Mouse (Mus musculus) MEL (cell line): ENCODE measurements around the gene Olfr1359. TPM values are rescaled to one million over a fixed set of nuclear protein-coding genes. Genes with fewer than 3 reads are reported as not detected.
A peak's percentile ranks its signal among the peaks of the same experiment; 100 is the strongest.

Experiments
- DNase-seq: peaks from one replicate; pipeline ENCODE4 v3.0.0; 2011; ENCODE audit warnings: low read depth, low spot score
- H3K27ac ChIP-seq: 2 replicates; pipeline ENCODE4 v1.5.1; 2012; ENCODE audit warnings: low read depth, mild to moderate bottlenecking, control low read depth, low read length, moderate library complexity; ENCODE audit not compliant: control insufficient read depth
- H3K27me3 ChIP-seq, 2 experiments: fragments of 150-350 bp in 1 of 2; sonication (generic) in 1 of 2; 2 replicates each; pipeline ENCODE4 v1.6.1; 2012; ENCODE audit warnings: low read length in 2 of 2, mild to moderate bottlenecking in 2 of 2, improper control_type of control experiment in 1 of 2, moderate library complexity in 1 of 2; ENCODE audit not compliant: insufficient read depth in 2 of 2, control insufficient read depth in 1 of 2
- H3K36me3 ChIP-seq, 2 experiments: 2 replicates each; pipeline ENCODE4 v1.6.1; 2012 to 2014; ENCODE audit warnings: low read length in 2 of 2, improper control_type of control experiment in 1 of 2, inconsistent platforms in 1 of 2, mild to moderate bottlenecking in 1 of 2; ENCODE audit not compliant: insufficient read depth in 2 of 2, control insufficient read depth in 1 of 2
- H3K4me1 ChIP-seq, 2 experiments: fragments of 150-350 bp in 1 of 2; sonication (generic) in 1 of 2; 2 replicates each; pipeline ENCODE4 v1.6.1; 2012; ENCODE audit warnings: low read length in 2 of 2, improper control_type of control experiment in 1 of 2, mild to moderate bottlenecking in 1 of 2; ENCODE audit not compliant: insufficient read depth in 2 of 2, control insufficient read depth in 1 of 2
- H3K4me3 ChIP-seq, 2 experiments: fragments of 150-350 bp in 1 of 2; sonication (generic) in 1 of 2; 2 replicates each; pipeline ENCODE4 v1.5.1; 2012; ENCODE audit warnings: low read depth in 2 of 2, low read length in 2 of 2, mild to moderate bottlenecking in 2 of 2, moderate library complexity in 2 of 2, control low read depth in 1 of 2, improper control_type of control experiment in 1 of 2; ENCODE audit not compliant: control insufficient read depth in 1 of 2, insufficient read depth in 1 of 2
- H3K79me2 ChIP-seq: 2 replicates; pipeline ENCODE4 v1.6.1; 2012; ENCODE audit warnings: mild to moderate bottlenecking, low read length, moderate library complexity; ENCODE audit not compliant: control insufficient read depth, poor library complexity, insufficient read depth
- H3K9ac ChIP-seq: 2 replicates; pipeline ENCODE4 v1.6.1; 2012; ENCODE audit warnings: low read depth, mild to moderate bottlenecking, control low read depth, low read length, moderate library complexity; ENCODE audit not compliant: control insufficient read depth, poor library complexity, severe bottlenecking
- H3K9me3 ChIP-seq: fragments of 150-350 bp; sonication (generic); replicated peaks from 2 replicates; pipeline ENCODE4 v1.6.1; 2012; ENCODE audit warnings: mild to moderate bottlenecking, low read length, improper control_type of control experiment, moderate library complexity; ENCODE audit not compliant: insufficient read depth
- BHLHE40 ChIP-seq: IDR thresholded peaks from 2 replicates; pipeline ENCODE4 v1.6.1; 2012; ENCODE audit warnings: low read depth, mild to moderate bottlenecking, inconsistent platforms, low read length, improper control_type of control experiment, borderline replicate concordance
- CHD2 ChIP-seq: IDR thresholded peaks from 2 replicates; pipeline ENCODE4 v1.6.1; 2011; ENCODE audit warnings: low read length, improper control_type of control experiment
- CTCF ChIP-seq, 3 experiments: IDR thresholded peaks in 2 of 3; conservative IDR thresholded peaks in 1 of 3; 2 replicates each; pipeline ENCODE4 v1.5.1; 2011 to 2012; ENCODE audit warnings: low read length in 3 of 3, low read depth in 2 of 3, mild to moderate bottlenecking in 2 of 3, improper control_type of control experiment in 1 of 3, inconsistent platforms in 1 of 3, mixed read lengths in 1 of 3, moderate library complexity in 1 of 3; ENCODE audit not compliant: control insufficient read depth in 1 of 3, insufficient read depth in 1 of 3, poor library complexity in 1 of 3, severe bottlenecking in 1 of 3
- E2F4 ChIP-seq: IDR thresholded peaks from 2 replicates; pipeline ENCODE4 v1.6.1; 2011; ENCODE audit warnings: low read depth, low read length, improper control_type of control experiment, borderline replicate concordance
- ELF1 ChIP-seq: IDR thresholded peaks from 2 replicates; pipeline ENCODE4 v1.6.1; 2014; ENCODE audit warnings: low read depth, mild to moderate bottlenecking, inconsistent platforms, low read length, improper control_type of control experiment, moderate library complexity
- EP300 ChIP-seq, 2 experiments: IDR thresholded peaks; 2 replicates each; pipeline ENCODE4 v1.6.1; 2011; ENCODE audit warnings: improper control_type of control experiment in 2 of 2, low read length in 2 of 2, low read depth in 1 of 2, mild to moderate bottlenecking in 1 of 2
- ETS1 ChIP-seq: IDR thresholded peaks from 2 replicates; pipeline ENCODE4 v1.6.1; 2012; ENCODE audit warnings: low read depth, mild to moderate bottlenecking, inconsistent platforms, low read length, improper control_type of control experiment, moderate library complexity
- GATA1 ChIP-seq: IDR thresholded peaks from 2 replicates; pipeline ENCODE4 v1.6.1; 2011; ENCODE audit warnings: low read depth, low read length, improper control_type of control experiment
- HCFC1 ChIP-seq: IDR thresholded peaks from 2 replicates; pipeline ENCODE4 v1.6.1; 2012; ENCODE audit warnings: low read depth, mild to moderate bottlenecking, inconsistent platforms, low read length, improper control_type of control experiment, moderate library complexity
- KAT2A ChIP-seq: conservative IDR thresholded peaks from 2 replicates; pipeline ENCODE4 v1.6.1; 2012; ENCODE audit warnings: low read depth, low read length, improper control_type of control experiment, inconsistent platforms
- MAX ChIP-seq: IDR thresholded peaks from 2 replicates; pipeline ENCODE4 v1.6.1; 2011; ENCODE audit warnings: low read length, improper control_type of control experiment
- MAZ ChIP-seq: IDR thresholded peaks from 2 replicates; pipeline ENCODE4 v1.6.1; 2012; ENCODE audit warnings: low read depth, mild to moderate bottlenecking, inconsistent platforms, low read length, improper control_type of control experiment
- MEF2A ChIP-seq: IDR thresholded peaks from 2 replicates; pipeline ENCODE4 v1.6.1; 2014; ENCODE audit warnings: low read depth, mild to moderate bottlenecking, inconsistent platforms, low read length, improper control_type of control experiment; ENCODE audit not compliant: poor library complexity, insufficient replicate concordance, severe bottlenecking; ENCODE audit errors: extremely low read depth
- MXI1 ChIP-seq: IDR thresholded peaks from 2 replicates; pipeline ENCODE4 v1.6.1; 2011; ENCODE audit warnings: mild to moderate bottlenecking, low read depth, low read length, improper control_type of control experiment
- MYB ChIP-seq: IDR thresholded peaks from 2 replicates; pipeline ENCODE4 v1.6.1; 2011; ENCODE audit warnings: mild to moderate bottlenecking, low read depth, low read length, improper control_type of control experiment
- MYC ChIP-seq: IDR thresholded peaks from 2 replicates; pipeline ENCODE4 v1.6.1; 2011; ENCODE audit warnings: low read depth, mild to moderate bottlenecking, low read length, improper control_type of control experiment, moderate library complexity
- RAD21 ChIP-seq: IDR thresholded peaks from 2 replicates; pipeline ENCODE4 v1.6.1; 2011; ENCODE audit warnings: mild to moderate bottlenecking, low read depth, low read length, improper control_type of control experiment
- RCOR1 ChIP-seq: IDR thresholded peaks from 2 replicates; pipeline ENCODE4 v1.6.1; 2012; ENCODE audit warnings: low read depth, mild to moderate bottlenecking, inconsistent platforms, low read length, improper control_type of control experiment
- TAL1 ChIP-seq: IDR thresholded peaks from 2 replicates; pipeline ENCODE4 v1.6.1; 2012; ENCODE audit warnings: mild to moderate bottlenecking, inconsistent platforms, low read length, moderate library complexity, mixed read lengths
- TBP ChIP-seq: IDR thresholded peaks from 2 replicates; pipeline ENCODE4 v1.8.0; 2011; ENCODE audit warnings: low read depth, low read length, improper control_type of control experiment
- TCF12 ChIP-seq: IDR thresholded peaks from 2 replicates; pipeline ENCODE4 v1.6.1; 2014; ENCODE audit warnings: low read depth, mild to moderate bottlenecking, inconsistent platforms, low read length, improper control_type of control experiment, moderate library complexity
- UBTF ChIP-seq: IDR thresholded peaks from 2 replicates; pipeline ENCODE4 v1.6.1; 2012; ENCODE audit warnings: low read depth, mild to moderate bottlenecking, inconsistent platforms, low read length, improper control_type of control experiment, moderate library complexity, borderline replicate concordance; ENCODE audit not compliant: insufficient read depth
- USF2 ChIP-seq, 2 experiments: IDR thresholded peaks; 2 replicates each; pipeline ENCODE4 v1.6.1; 2011 to 2012; ENCODE audit warnings: improper control_type of control experiment in 2 of 2, low read length in 2 of 2, borderline replicate concordance in 1 of 2, inconsistent platforms in 1 of 2, low read depth in 1 of 2, mild to moderate bottlenecking in 1 of 2; ENCODE audit not compliant: insufficient read depth in 1 of 2
- ZC3H11A ChIP-seq: IDR thresholded peaks from 2 replicates; pipeline ENCODE4 v1.6.1; 2012; ENCODE audit warnings: low read depth, mild to moderate bottlenecking, inconsistent platforms, low read length, improper control_type of control experiment
- ZKSCAN1 ChIP-seq: IDR thresholded peaks from 2 replicates; pipeline ENCODE4 v1.6.1; 2012; ENCODE audit warnings: low read depth, mild to moderate bottlenecking, inconsistent platforms, low read length, improper control_type of control experiment, moderate library complexity
- ZNF384 ChIP-seq: IDR thresholded peaks from 2 replicates; pipeline ENCODE4 v1.6.1; 2012; ENCODE audit warnings: low read depth, mild to moderate bottlenecking, inconsistent platforms, low read length, improper control_type of control experiment
- polyA plus RNA-seq, 2 experiments: library from polyadenylated mRNA; stranded (reverse) in 1 of 2; unstranded in 1 of 2; fragments of >175 nt in 1 of 2; fragments of >200 nt in 1 of 2; gene quantifications; 2 replicates each; pipeline versions ENCODE4 v1.2.1 to v1.2.4; 2012; ENCODE audit warnings: low replicate concordance in 2 of 2, low read depth in 1 of 2; ENCODE audit not compliant: insufficient read length in 2 of 2, insufficient read depth in 1 of 2, missing spikeins in 1 of 2
- total RNA-seq: library from RNA; depleted of rRNA; stranded (reverse); fragments of 300-350 nt; gene quantifications from 2 replicates; pipeline ENCODE4 v1.2.3, GENCODE M21; 2012

Olfr1359 gene
- total and polyA plus RNA-seq, 3 experiments: not detected

DNA sequence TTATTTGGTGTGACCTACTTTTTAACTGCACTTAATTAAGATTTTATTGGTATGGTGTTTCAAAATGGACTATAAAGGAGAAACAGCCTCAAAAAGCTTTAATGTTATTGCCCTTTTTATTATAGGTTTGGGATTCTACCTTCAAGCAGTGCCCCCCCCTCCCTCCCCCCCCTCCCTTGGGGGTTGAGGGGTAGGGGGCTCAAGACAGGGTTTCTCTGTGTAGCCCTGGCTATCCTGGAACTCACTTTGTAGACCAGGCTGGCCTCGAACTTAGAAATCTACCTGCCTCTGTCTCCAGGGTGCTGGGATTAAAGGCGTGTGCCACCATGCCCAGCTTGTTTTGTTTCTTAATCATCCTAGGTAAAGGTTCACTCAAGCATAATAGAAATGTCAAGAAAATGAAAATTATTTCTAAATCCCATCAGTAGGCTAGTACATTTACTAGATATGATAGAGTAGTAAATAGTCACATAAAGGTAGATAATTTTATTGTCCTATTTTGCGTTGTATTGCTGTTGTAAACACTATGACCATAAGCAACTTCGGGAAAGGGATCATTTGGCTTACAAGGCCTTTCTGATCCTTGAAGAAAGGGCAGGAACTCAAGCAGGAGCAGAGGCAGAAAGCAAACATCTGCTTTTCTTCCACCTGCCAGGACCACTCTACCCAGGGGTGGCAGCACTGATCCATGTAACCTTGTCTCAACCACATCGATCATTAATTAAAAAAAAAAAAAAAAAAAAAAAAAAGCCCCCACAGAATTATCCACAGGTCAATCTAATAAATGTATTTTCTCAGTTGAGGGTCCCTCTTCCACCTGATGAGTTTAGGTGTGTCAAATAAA, 25.3 kb downstream of the Olfr1359 start:
- Histone ChIP-seq H3K9me3 (no peaks in the 10 kb centered on the region), H3K27ac (no peak overlapping the region), H3K27me3 (no peaks in the 10 kb centered on the region)
- TF ChIP-seq TAL1 (no peak), TBP (0 out of 2 replicates have a peak, but pooled peaks have one; percentile 56), CTCF (IDR thresholded peaks at IDR 0.05 in 2 of 3, conservative IDR thresholded peaks at IDR 0.05 in 1 of 3; ENCODE audit: control insufficient read depth in 1 of 3, insufficient read depth in 1 of 3, low read depth in 2 of 3, low read length in 3 of 3, poor library complexity in 1 of 3, severe bottlenecking in 1 of 3) (peak in 1 of 3 experiments; percentile 31; a peak in 1 of 6 replicates), ZC3H11A (no peak)
- TF ChIP-seq, all 39 proteins: peak for 2
- peak overlapping the region; percentile 53 for H3K9ac ChIP-seq
- DNase-seq: peak; percentile 59
- H3K4me3 ChIP-seq: no peak overlapping the region
- peaks cover 2% of the 10 kb centered on the region; the same call in 1 of the 2 replicates for H3K79me2 ChIP-seq
- peaks cover 0 to 7% of the 10 kb centered on the region in 2 experiments; a peak in 2 of 4 replicates for H3K4me1 ChIP-seq
- H3K36me3 ChIP-seq: peaks cover 0 to 18% of the 10 kb centered on the region in 2 experiments; a peak in 2 of 4 replicates

DNA sequence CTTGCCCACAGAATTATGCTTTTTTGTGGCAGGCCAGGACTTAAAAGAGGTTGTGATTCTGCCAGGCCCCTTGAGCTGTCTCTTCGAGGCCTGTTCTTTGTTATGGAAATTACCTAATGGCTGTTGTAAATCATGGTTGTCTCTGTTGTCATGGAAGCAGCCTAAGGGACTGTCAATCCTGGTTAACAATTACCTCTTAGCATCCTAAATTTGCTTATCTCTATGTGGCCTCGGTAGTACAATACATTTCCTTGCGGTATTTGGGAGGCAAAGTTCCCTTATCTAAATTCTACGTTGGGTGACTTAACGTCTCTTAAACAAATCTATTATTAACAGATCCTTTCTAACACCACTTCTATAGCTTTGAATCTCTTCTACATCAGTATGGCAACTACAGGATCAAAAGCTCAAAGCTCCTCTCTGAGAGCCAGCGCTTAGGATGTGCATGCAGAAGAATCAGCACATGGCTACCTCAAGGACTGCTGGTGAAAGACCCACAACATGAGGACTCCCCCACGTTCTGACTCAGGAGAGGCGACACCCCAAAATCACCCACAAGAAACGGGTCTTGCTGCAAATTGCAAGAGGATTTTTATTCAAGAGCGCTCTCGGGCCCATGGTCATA, 30.1 kb downstream of the Olfr1359 start:
- Histone ChIP-seq H3K9me3 (no peaks in the 10 kb centered on the region; the same call in 1 of the 2 replicates), H3K9ac (no peak overlapping the region), H3K27me3 (no peaks in the 10 kb centered on the region), H3K27ac (no peak overlapping the region), H3K4me3 (no peak overlapping the region), H3K4me1 (peaks cover 0 to 4% of the 10 kb centered on the region in 2 experiments; a peak in 1 of 4 replicates), H3K79me2 (no peaks in the 10 kb centered on the region), H3K36me3 (no peaks in the 10 kb centered on the region; a peak in 1 of 4 replicates)
- peak; percentile 48 for DNase-seq
- TF ChIP-seq BHLHE40 (no peak), HCFC1 (no peak), MAZ (no peak), GATA1 (peak; percentile 61), RCOR1 (0 out of 2 replicates have a peak, but pooled peaks have one; percentile 42), EP300 (IDR thresholded peaks at IDR 0.05; ENCODE audit: low read depth in 1 of 2, low read length in 2 of 2) (peak in 1 of 2 experiments; percentile 54; a peak in 1 of 4 replicates), CTCF (IDR thresholded peaks at IDR 0.05 in 2 of 3, conservative IDR thresholded peaks at IDR 0.05 in 1 of 3; ENCODE audit: control insufficient read depth in 1 of 3, insufficient read depth in 1 of 3, low read depth in 2 of 3, low read length in 3 of 3, poor library complexity in 1 of 3, severe bottlenecking in 1 of 3) (no peak), KAT2A (no peak), RAD21 (no peak), MYC (no peak), MXI1 (no peak), MAX (no peak), ELF1 (no peak), ZNF384 (no peak), ZKSCAN1 (no peak), UBTF (no peak), MYB (no peak), MEF2A (no peak), USF2 (IDR thresholded peaks at IDR 0.05; ENCODE audit: borderline replicate concordance in 1 of 2, insufficient read depth in 1 of 2, low read depth in 1 of 2, low read length in 2 of 2) (no peak), ETS1 (no peak), E2F4 (no peak), CHD2 (no peak), TCF12 (0 out of 2 replicates have a peak, but pooled peaks have one; percentile 8)
